Mouse (Mus musculus) embryonic fibroblast, embryonic 13.5 days (primary cell): ENCODE results near the gene Bad. TPM values are rescaled to one million over a fixed set of nuclear protein-coding genes. Genes with fewer than 3 reads are reported as not detected.

ENCODE experiments used
- H3K27ac ChIP-seq: 2 replicates; pipeline ENCODE4 v1.5.1; 2012; ENCODE audit warnings: low read length, control low read depth, inconsistent platforms; ENCODE audit not compliant: insufficient read depth
- H3K4me1 ChIP-seq: 2 replicates; pipeline ENCODE4 v1.6.1; 2011; ENCODE audit warnings: low read length; ENCODE audit not compliant: control insufficient read depth, insufficient read depth
- H3K4me3 ChIP-seq: 2 replicates; pipeline ENCODE4 v1.5.1; 2011; ENCODE audit warnings: mild to moderate bottlenecking, control low read depth, low read length; ENCODE audit not compliant: insufficient read depth
- CTCF ChIP-seq: IDR thresholded peaks from 2 replicates; pipeline ENCODE4 v1.5.1; 2011; ENCODE audit warnings: mild to moderate bottlenecking, control low read depth, low read length, moderate library complexity, borderline replicate concordance; ENCODE audit not compliant: insufficient read depth
- POLR2A ChIP-seq: IDR thresholded peaks from 2 replicates; pipeline ENCODE4 v1.6.1; 2011; ENCODE audit warnings: low read depth, mild to moderate bottlenecking, control low read depth, low read length, moderate library complexity
- polyA plus RNA-seq: library from polyadenylated mRNA; stranded (reverse); fragments of >200 nt; gene quantifications from 2 replicates; pipeline ENCODE4 v1.2.4, GENCODE M21; 2011; ENCODE audit warnings: low read depth; ENCODE audit not compliant: missing spikeins, insufficient read length

Gene Bad
- polyA plus RNA-seq, 1 experiment: 31.0 TPM

GRCm38 (mm10) chr19:6943709-6944108 is 2.0 kb downstream of the Bad start:
- Histone ChIP-seq H3K4me3 (no peak overlapping the region), H3K27ac (no peak overlapping the region), H3K4me1 (peaks cover 5% of the 10 kb centered on the region; the same call in 1 of the 2 replicates)
- no peak for TF ChIP-seq CTCF
- TF ChIP-seq POLR2A: no peak

GRCm38 (mm10) chr19:6947742-6948141 is 6.1 kb downstream of the Bad start:
- TF ChIP-seq CTCF: no peak
- TF ChIP-seq POLR2A: no peak
- H3K27ac ChIP-seq: no peak overlapping the region
- no peak overlapping the region for H3K4me3 ChIP-seq
- peaks cover 5% of the 10 kb centered on the region for H3K4me1 ChIP-seq

GRCm38 (mm10) chr19:6948186-6948585 is 6.5 kb downstream of the Bad start:
- peaks cover 7% of the 10 kb centered on the region for H3K4me1 ChIP-seq
- no peak overlapping the region for H3K4me3 ChIP-seq
- TF ChIP-seq POLR2A: no peak
- TF ChIP-seq CTCF: no peak
- no peak overlapping the region for H3K27ac ChIP-seq

DNA sequence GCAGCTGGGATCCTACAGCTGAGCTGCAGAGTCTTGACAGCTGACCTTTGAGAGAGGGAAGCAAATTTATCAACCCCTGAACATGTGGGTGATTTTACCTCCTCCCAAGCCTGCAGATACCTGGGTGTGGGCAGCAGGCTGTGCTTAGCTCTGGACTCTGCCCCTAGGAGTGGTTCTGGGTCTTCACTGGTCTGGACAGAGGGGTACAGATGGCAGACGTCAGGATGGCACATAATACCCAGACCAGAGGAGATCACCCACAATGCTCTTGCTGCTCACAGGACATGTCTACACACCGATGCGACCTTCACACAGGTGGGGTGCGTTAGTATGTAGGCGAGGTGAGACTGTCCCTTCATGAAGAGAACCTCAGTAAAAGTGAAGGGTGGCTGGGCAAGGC is 7.9 kb downstream of the Bad start:
- peaks cover 7% of the 10 kb centered on the region for H3K4me1 ChIP-seq
- no peak overlapping the region for H3K27ac ChIP-seq
- H3K4me3 ChIP-seq: no peak overlapping the region
- no peak for TF ChIP-seq CTCF
- no peak; the same call in 1 of the 2 replicates for TF ChIP-seq POLR2A

DNA sequence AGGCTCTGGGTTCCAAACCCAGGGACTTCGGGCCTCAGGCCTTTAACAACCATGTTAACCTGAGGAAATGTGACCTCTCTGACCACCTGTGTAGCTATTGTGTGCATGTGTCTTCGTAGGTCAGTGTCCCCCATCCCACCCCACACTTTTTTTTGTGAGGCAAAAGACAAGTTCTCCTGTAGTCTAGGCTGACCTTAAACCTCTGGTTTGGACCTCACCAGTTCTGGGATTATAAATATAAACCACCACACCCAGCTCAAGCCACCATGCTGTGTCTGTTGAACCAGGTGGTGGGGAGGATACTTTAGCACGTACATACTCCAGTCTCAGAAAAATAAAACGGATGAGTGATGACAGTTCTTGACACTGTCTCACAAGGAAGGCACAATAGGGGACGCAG is 8.3 kb downstream of the Bad start:
- no peak for TF ChIP-seq CTCF
- no peak for TF ChIP-seq POLR2A
- Histone ChIP-seq H3K4me3 (peak overlapping the region; percentile 71; the same call in 1 of the 2 replicates), H3K27ac (no peak overlapping the region), H3K4me1 (peaks cover 7% of the 10 kb centered on the region)

- H3K27ac ChIP-seq: peak overlapping the region; percentile 94
- peak overlapping the region; percentile 71 for H3K4me3 ChIP-seq
- peaks cover 7% of the 10 kb centered on the region for H3K4me1 ChIP-seq
- TF ChIP-seq CTCF (no peak), POLR2A (peak; percentile 93)
Measured at GRCm38 (mm10) chr19:6950613-6951153, 9.0 kb downstream of the Bad start.

DNA sequence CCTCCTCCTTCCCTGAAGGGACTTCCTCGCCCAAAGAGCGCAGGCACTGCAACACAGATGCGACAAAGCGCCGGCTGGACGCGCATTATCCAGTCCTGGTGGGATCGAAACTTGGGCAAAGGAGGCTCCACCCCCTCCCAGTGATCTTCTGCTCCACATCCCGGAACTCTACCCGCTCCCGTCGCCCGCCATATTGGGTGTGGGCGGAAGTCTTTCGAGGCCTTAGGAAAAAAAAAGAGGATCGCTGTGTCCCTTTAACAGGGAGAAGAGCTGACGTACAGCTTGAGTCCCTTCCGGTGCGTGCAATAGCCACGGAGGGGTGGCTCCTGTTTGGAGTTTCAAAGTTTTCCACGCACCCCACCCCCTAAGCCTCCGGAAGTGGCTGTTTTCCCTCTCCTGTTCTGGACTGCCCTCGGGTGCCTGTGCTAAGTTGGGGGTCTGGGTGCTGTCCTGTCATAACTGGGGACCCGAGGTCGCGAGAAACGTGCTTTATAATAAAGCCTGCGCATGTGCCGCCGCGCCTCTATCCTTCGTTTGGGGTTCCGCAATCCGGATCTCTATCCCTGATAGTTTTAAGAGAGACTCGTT is 9.8 kb downstream of the Bad start:
- Histone ChIP-seq H3K4me3 (peak overlapping the region; percentile 71), H3K27ac (peak overlapping the region; percentile 94)
- TF ChIP-seq POLR2A (peak; percentile 96), CTCF (no peak)

GRCm38 (mm10) chr19:6951994-6952711 is 10.5 kb downstream of the Bad start:
- TF ChIP-seq CTCF (no peak), POLR2A (peak; percentile 10; the same call in 1 of the 2 replicates)
- H3K4me3 ChIP-seq: peak overlapping the region; percentile 45
- H3K4me1 ChIP-seq: peaks cover 7% of the 10 kb centered on the region
- H3K27ac ChIP-seq: peak overlapping the region; percentile 94

More for the DNA sequence above, 9.8 kb downstream of the Bad start:
- peaks cover 7% of the 10 kb centered on the region for H3K4me1 ChIP-seq

DNA sequence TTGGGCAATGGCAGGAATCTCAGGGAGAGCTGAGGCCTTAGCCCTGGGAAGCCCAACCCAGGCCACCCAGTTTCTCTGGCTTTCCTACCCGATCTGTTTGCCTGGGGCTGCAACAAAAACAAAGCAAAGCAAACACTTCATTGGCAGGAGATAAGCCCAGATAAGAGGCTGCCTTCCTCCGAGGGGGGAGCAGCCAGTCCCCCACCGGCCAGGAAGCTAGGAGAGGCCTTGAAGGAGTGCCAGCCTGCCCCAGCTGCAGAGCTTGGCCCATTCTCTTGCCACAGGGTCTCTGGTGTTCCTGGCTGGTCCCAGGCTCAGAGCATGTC is 11.0 kb downstream of the Bad start:
- TF ChIP-seq CTCF (no peak), POLR2A (no peak)

GRCm38 (mm10) chr19:6954046-6954445 is 12.4 kb downstream of the Bad start:
- no peak overlapping the region for H3K4me3 ChIP-seq
- no peak overlapping the region for H3K27ac ChIP-seq

More for the DNA sequence above, 11.0 kb downstream of the Bad start:
- H3K4me3 ChIP-seq: no peak overlapping the region
- peak overlapping the region; percentile 94 for H3K27ac ChIP-seq
- peaks cover 7% of the 10 kb centered on the region for H3K4me1 ChIP-seq

More at GRCm38 (mm10) chr19:6954046-6954445, 12.4 kb downstream of the Bad start:
- TF ChIP-seq CTCF: peak; percentile 33; the same call in 1 of the 2 replicates
- no peak for TF ChIP-seq POLR2A
- peaks cover 7% of the 10 kb centered on the region for H3K4me1 ChIP-seq
